Mouse (Mus musculus) forebrain, embryonic 11.5 days (tissue): ENCODE data around the gene Arl13a. TPM values are rescaled to one million over a fixed set of nuclear protein-coding genes. Genes with fewer than 3 reads are reported as not detected.

Source experiments
- ATAC-seq: fragments of 200-750 bp; cut with Nextera tagmentation; replicated peaks from 2 replicates; pipeline ENCODE4 v1.8.0; 2017; ENCODE audit warnings: moderate TSS enrichment; ENCODE audit not compliant: low FRiP score
- DNase-seq: peaks from one replicate; pipeline ENCODE4 v3.0.0-alpha.2; 2017; ENCODE audit warnings: low spot score
- H3K27ac ChIP-seq: fragments of 300-500 bp; sonication (generic); 2 replicates; pipeline ENCODE4 v1.5.1; 2014; ENCODE audit warnings: low read depth, low read length
- H3K27me3 ChIP-seq: fragments of 300-500 bp; sonication (generic); 2 replicates; pipeline ENCODE4 v1.6.1; 2014; ENCODE audit warnings: mild to moderate bottlenecking, low read length, mixed read lengths; ENCODE audit not compliant: control insufficient read depth, insufficient read depth
- H3K36me3 ChIP-seq: fragments of 300-500 bp; sonication (generic); 2 replicates; pipeline ENCODE4 v1.6.1; 2014; ENCODE audit warnings: mild to moderate bottlenecking, low read length, moderate library complexity, mixed read lengths; ENCODE audit not compliant: control insufficient read depth, insufficient read depth
- H3K4me1 ChIP-seq: fragments of 300-500 bp; sonication (generic); replicated peaks from 2 replicates; pipeline ENCODE4 v1.6.1; 2014; ENCODE audit warnings: low read length, mixed read lengths; ENCODE audit not compliant: control insufficient read depth, insufficient read depth
- H3K4me2 ChIP-seq: fragments of 300-500 bp; sonication (generic); 2 replicates; pipeline ENCODE4 v1.6.1; 2014; ENCODE audit warnings: low read depth, mild to moderate bottlenecking, low read length, moderate library complexity, mixed read lengths; ENCODE audit not compliant: severe bottlenecking
- H3K4me3 ChIP-seq: fragments of 300-500 bp; sonication (generic); 2 replicates; pipeline ENCODE4 v1.5.1; 2014; ENCODE audit warnings: low read depth, low read length
- H3K9ac ChIP-seq: fragments of 300-500 bp; sonication (generic); 2 replicates; pipeline ENCODE4 v1.6.1; 2014; ENCODE audit warnings: low read length
- H3K9me3 ChIP-seq: fragments of 300-500 bp; sonication (generic); 2 replicates; pipeline ENCODE4 v1.6.1; 2016; ENCODE audit warnings: low read length, mixed read lengths; ENCODE audit not compliant: control insufficient read depth
- WGBS: fragments of 180-500 bp; shearing (Covaris S2); extraction: QIAGEN DNeasy Blood & Tissue Kit; methylation state at CpG from one replicate; pipeline ENCODE4 v1.1.7; 2014; 5-methylcytosine and 5-hydroxymethylcytosine counted together
- polyA plus RNA-seq: library from polyadenylated mRNA; unstranded; fragments of >200 nt; fragmentation: Nextera tagmentation; extraction: Ambion mirVana; gene quantifications from 2 replicates; pipeline ENCODE4 v1.2.1, GENCODE M21; 2014

Gene Arl13a
- polyA plus RNA-seq, 1 experiment from 2014 or later = not detected

DNA sequence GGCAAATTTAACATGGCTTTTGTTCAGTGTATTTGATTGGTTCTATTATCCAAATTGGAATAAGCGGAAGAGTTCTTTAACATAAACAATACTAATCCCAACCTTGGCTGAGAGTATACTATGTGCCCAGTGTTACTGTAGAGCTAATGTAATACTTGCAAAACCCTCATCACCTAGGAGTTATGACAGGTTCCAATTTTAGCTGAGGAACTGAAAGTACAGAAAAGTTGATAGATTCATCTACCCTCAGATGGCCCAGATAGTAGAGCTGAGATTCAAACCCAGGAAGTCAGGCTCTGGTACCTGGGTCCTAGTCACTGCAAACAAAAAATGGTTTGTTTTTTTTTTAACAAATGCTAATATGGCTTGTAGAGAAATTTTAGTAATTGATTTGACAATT lies 16.7 kb upstream of the Arl13a start:
- Histone ChIP-seq H3K27me3 (no peaks in the 10 kb centered on the region), H3K9ac (no peak overlapping the region), H3K4me2 (no peak overlapping the region), H3K4me1 (no peaks in the 10 kb centered on the region), H3K36me3 (no peaks in the 10 kb centered on the region), H3K27ac (no peak overlapping the region), H3K9me3 (no peaks in the 10 kb centered on the region), H3K4me3 (no peak overlapping the region)
- DNase-seq (no peak), ATAC-seq (no peak)
- 94% methylated on average over 1 of the region's 1 CpGs for WGBS

DNA sequence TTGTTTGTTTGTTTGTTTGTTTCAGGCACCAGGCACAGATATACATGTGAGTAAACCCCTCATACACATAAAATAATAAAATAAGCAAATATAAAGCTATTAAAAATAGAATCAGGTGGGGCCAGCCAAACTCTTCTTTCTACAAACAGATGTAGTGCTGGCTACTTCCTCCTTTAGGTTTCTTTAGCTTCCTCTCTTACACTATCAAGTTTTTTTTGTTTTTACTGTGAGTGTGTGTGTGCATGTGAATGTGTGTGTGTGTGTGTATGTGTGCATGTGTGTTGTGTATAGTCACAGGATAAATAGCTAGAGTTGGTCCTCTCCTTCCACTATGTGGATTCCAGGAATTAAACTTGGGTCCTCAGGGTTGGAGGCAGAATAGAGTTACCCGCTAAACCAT lies 12.6 kb upstream of the Arl13a start:
- Histone ChIP-seq H3K9me3 (no peaks in the 10 kb centered on the region), H3K36me3 (no peaks in the 10 kb centered on the region), H3K4me2 (no peak overlapping the region), H3K4me3 (no peak overlapping the region), H3K4me1 (no peaks in the 10 kb centered on the region), H3K27ac (no peak overlapping the region), H3K27me3 (no peaks in the 10 kb centered on the region), H3K9ac (no peak overlapping the region)
- no peak for DNase-seq
- ATAC-seq = no peak
- 93% methylated on average over 1 of the region's 1 CpGs for WGBS

DNA sequence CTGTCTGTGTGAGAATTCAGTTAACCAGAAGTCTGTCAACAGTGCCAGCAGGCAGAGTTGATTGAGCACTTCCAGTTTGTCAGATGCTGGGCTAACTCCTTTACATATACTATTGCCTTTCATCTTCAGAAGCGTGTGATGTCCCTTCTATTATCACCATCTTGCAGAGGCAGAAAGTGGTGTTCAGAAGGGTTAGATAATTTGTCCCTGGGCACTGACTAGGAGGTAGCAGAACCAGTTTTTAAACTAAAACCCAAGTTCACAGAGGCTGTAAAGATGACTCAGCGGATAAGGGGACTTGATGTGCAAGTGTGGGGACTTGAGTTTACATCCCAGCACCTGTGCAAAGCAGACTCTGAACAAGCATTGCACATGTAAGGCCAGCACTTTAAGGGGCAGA lies 21.2 kb downstream of the Arl13a start:
- no peak for ATAC-seq
- Histone ChIP-seq H3K36me3 (no peaks in the 10 kb centered on the region), H3K9ac (no peak overlapping the region), H3K4me2 (no peak overlapping the region), H3K27ac (no peak overlapping the region), H3K4me1 (no peaks in the 10 kb centered on the region), H3K4me3 (no peak overlapping the region), H3K9me3 (no peaks in the 10 kb centered on the region), H3K27me3 (no peaks in the 10 kb centered on the region)
- no peak for DNase-seq
- 92% methylated on average over 2 of the region's 2 CpGs for WGBS

DNA sequence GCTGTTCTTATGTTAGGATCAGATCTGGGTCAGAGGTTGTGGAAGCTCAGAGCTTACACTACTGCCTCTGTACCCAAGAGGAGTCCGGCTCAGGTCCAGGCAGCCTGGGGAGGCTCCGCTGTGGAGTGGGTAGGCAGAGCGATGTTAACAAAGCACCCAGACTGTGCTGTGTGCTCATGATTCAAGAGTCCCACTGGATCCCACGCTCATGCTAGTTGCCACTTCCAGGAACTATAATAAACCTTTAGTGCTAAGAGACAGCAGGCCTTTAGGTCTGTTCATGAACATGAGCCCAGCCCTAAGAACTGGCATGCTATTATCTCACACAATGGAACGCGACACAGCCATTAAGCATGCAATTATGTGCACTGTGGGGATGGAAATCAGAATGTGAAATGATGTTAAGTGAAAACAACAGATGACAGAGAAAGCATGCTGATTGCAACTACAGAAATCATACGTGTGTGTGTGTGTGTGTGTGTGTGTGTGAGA lies 23.9 kb downstream of the Arl13a start:
- DNase-seq (no peak), ATAC-seq (no peak)
- Histone ChIP-seq H3K9ac (no peak overlapping the region), H3K4me1 (no peaks in the 10 kb centered on the region), H3K27me3 (no peaks in the 10 kb centered on the region), H3K4me3 (no peak overlapping the region), H3K36me3 (no peaks in the 10 kb centered on the region), H3K4me2 (no peak overlapping the region), H3K9me3 (no peaks in the 10 kb centered on the region), H3K27ac (no peak overlapping the region)
- 77% methylated on average over 7 of the region's 7 CpGs for WGBS

DNA sequence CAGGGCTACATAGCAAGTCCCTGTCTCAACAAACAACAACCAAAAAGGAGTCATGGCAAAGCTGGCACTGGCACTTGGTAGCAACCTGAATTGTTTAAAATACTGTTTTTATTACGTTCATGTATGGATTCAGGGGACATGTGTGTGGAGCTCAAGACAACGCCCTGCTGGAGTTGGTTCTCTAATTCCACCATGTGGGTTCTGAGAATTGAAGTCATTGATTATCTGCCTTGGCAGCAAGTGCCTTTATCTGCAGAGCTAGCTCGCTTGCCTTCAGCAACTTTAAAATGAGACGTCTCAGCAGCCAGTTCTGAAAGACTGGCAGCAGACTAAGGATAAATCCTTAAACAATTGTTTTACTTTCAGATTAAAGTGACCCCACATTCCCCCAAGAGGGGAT lies 30.9 kb downstream of the Arl13a start:
- H3K4me1 ChIP-seq = no peaks in the 10 kb centered on the region
- no peak for ATAC-seq
- 42% methylated on average over 4 of the region's 4 CpGs for WGBS
- no peaks in the 10 kb centered on the region for H3K36me3 ChIP-seq
- H3K9me3 ChIP-seq = no peaks in the 10 kb centered on the region
- no peak overlapping the region for H3K4me3 ChIP-seq
- no peaks in the 10 kb centered on the region for H3K27me3 ChIP-seq
- no peak for DNase-seq
- H3K9ac ChIP-seq = no peak overlapping the region
- no peak overlapping the region for H3K27ac ChIP-seq
- H3K4me2 ChIP-seq = no peak overlapping the region

DNA sequence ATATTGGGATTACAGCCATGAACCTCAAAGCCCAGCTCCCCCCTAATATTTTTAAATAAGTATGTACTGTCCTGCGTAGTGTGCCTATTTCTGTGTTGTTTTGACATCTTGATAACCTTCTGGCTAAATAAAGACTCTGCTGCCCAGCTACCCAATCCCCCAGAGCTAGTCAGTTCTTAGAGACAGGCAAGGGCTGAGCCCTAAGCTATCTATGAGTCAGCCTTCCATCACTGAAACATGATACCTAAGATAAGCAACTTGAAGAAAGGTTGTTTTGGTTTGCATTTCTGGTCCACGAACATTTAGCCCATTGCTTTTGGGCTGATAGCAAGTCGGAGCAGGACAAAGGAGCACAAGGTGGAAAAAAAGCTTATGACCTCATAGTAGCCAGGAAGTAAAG lies 33.3 kb downstream of the Arl13a start:
- H3K27ac ChIP-seq = no peak overlapping the region
- no peaks in the 10 kb centered on the region for H3K9me3 ChIP-seq
- ATAC-seq (no peak), DNase-seq (no peak)
- WGBS = 75% methylated on average over 3 of the region's 3 CpGs
- H3K4me3 ChIP-seq = no peak overlapping the region
- no peak overlapping the region for H3K4me2 ChIP-seq
- no peak overlapping the region for H3K9ac ChIP-seq
- H3K36me3 ChIP-seq = no peaks in the 10 kb centered on the region
- no peaks in the 10 kb centered on the region for H3K4me1 ChIP-seq
- H3K27me3 ChIP-seq = no peaks in the 10 kb centered on the region; the same call in 1 of the 2 replicates

DNA sequence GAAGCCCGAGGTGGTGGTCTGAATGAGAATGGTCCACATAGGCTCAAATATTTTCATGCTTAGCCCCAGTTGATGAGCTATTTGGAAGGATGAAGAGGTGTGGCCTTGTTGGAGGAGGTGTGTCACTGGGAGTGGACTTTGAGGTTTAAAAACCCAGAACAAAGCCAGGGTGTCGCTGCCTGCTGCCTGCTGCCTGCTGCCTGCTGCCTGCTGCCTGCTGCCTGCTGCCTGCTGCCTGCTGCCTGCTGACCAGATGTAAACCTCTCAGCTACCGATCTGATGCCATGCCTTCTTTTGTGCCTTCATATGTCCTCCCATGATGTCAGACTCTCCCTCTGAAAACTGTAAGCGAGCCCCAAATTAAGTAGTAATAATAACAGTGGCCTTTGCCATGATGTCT lies 34.6 kb downstream of the Arl13a start, which contains the start of gene Nox1:
TSS of gene Nox1 (minus strand) at position 101 of the 400 bp plus-strand sequence.
- 59% methylated on average over 4 of the region's 4 CpGs for WGBS
- DNase-seq = no peak
- Histone ChIP-seq H3K4me2 (no peak within 1 kb of the TSS), H3K4me1 (no peaks in the 10 kb centered on the region), H3K9ac (no peak within 1 kb of the TSS), H3K4me3 (no peak within 1 kb of the TSS), H3K27ac (no peak within 1 kb of the TSS), H3K36me3 (no peaks in the 10 kb centered on the region), H3K27me3 (no peaks in the 10 kb centered on the region; the same call in 1 of the 2 replicates), H3K9me3 (no peaks in the 10 kb centered on the region)
- ATAC-seq = no peak

DNA sequence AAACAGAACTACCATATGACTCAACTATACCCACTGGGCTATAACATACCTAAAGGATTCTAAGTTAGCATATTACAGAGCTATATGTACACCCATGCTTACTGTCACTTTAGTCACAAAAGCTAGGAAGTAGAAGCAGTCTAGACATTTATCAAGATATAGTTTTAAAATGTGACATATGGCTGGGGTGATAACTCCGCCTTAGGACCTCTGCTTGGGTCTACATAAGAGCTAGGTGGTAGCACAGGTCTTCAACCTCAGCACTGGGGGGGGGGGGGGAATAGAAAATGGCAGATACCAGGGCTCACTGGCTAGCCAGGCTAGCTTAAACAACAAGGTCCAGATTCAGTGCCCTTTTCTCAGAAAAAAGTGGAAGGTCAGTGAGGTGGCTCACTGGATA lies 45.7 kb downstream of the Arl13a start:
- no peaks in the 10 kb centered on the region for H3K9me3 ChIP-seq
- WGBS = 89% methylated on average over 1 of the region's 1 CpGs
- ATAC-seq = no peak
- DNase-seq = no peak
- no peak overlapping the region for H3K27ac ChIP-seq
- H3K36me3 ChIP-seq = no peaks in the 10 kb centered on the region
- H3K4me1 ChIP-seq = no peaks in the 10 kb centered on the region
- no peak overlapping the region for H3K4me2 ChIP-seq
- no peaks in the 10 kb centered on the region for H3K27me3 ChIP-seq
- H3K9ac ChIP-seq = no peak overlapping the region
- no peak overlapping the region for H3K4me3 ChIP-seq

DNA sequence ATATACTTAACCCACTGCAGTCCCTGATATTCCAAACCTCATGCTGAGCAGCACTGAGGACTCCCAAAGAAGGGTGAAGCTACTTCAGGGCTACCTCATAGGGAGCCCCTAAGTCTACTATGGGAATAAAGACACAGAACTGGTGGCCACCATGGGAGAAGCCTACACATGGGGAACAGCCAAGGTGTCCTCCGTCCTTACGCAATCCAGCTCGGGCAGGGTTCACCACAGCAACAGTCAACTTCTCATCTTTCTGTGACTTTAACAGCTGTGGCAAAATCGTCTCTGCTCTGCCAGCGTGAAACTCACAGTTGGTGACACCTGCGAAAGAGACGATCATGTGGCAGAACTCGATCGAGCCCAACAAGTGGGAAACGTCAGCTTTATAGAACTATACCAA lies 51.0 kb downstream of the Arl13a start:
- DNase-seq = no peak
- no peak for ATAC-seq
- Histone ChIP-seq H3K27me3 (no peaks in the 10 kb centered on the region; the same call in 1 of the 2 replicates), H3K9ac (no peak overlapping the region), H3K4me3 (no peak overlapping the region), H3K9me3 (no peaks in the 10 kb centered on the region), H3K27ac (no peak overlapping the region), H3K36me3 (no peaks in the 10 kb centered on the region), H3K4me2 (no peak overlapping the region), H3K4me1 (no peaks in the 10 kb centered on the region)
- 94% methylated on average over 10 of the region's 10 CpGs for WGBS
